Mouse (Mus musculus) macrophage (primary cell): ENCODE data around the gene Atp2a1. TPM values are rescaled to one million over a fixed set of nuclear protein-coding genes. Genes with fewer than 3 reads are reported as not detected.

ENCODE experiments used
- H3K27ac ChIP-seq: fragments of 350-480 bp; formaldehyde crosslinking; 2 replicates; pipeline ENCODE4 v1.9.0; 2021
- H3K36me3 ChIP-seq: fragments of 350-480 bp; formaldehyde crosslinking; 2 replicates; pipeline ENCODE4 v1.9.0; 2021; ENCODE audit errors: inconsistent target
- H3K4me3 ChIP-seq: fragments of 350-480 bp; formaldehyde crosslinking; 2 replicates; pipeline ENCODE4 v1.9.0; 2021; ENCODE audit errors: inconsistent target
- H3K79me2 ChIP-seq: fragments of 350-480 bp; formaldehyde crosslinking; 2 replicates; pipeline ENCODE4 v1.9.0; 2021; ENCODE audit errors: inconsistent target
- WGBS: methylation state at CpG from one replicate; pipeline ENCODE4 v1.1.7; 2026; ENCODE audit warnings: inconsistent platforms; ENCODE audit not compliant: missing documents; 5-methylcytosine and 5-hydroxymethylcytosine counted together
- polyA plus RNA-seq: library from polyadenylated mRNA; stranded (reverse); fragments of 250-400 nt; gene quantifications from 3 replicates; pipeline ENCODE4 v1.2.4, GENCODE M21; 2018; ENCODE audit warnings: inconsistent platforms

Atp2a1 gene
- polyA plus RNA-seq, 1 experiment from 2014 or later = not detected

DNA sequence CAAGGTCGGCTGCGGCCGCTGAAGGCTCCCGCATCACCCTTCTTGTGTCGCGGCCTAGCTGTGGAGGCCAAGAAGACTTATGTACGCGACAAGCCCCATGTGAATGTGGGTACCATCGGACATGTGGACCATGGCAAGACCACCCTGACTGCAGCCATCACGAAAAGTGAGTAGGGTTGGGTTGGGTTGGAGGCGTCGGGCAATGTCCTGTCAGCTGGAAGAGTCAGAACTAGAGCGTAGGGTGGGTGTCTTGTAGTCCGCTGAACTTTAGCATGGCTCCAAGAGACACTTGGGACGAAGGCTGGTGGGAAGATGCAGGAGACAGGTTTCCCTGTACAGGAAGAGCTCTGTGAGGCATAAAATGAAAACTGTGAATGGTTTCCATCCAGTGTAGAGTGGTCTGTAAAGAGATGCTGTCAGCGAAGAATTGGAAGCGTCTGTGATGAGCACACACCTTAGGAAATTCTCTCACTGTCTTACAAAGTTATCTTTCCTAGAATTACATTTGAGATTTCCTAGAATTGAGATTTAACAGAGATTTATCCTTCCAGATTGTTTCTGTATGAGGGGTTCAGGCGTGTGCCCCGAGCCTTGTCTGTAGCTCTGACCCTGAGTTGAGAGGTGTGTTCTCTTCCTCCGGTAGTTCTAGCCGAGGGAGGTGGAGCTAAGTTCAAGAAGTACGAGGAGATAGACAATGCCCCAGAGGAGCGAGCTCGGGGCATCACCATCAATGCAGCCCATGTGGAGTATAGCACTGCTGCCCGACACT, 24.9 kb upstream of the Atp2a1 start:
- Histone ChIP-seq H3K4me3 (peak overlapping the region; percentile 67), H3K79me2 (peaks cover 14% of the 10 kb centered on the region), H3K27ac (0 out of 2 replicates have a peak overlapping the region, but pooled peaks have one; percentile 17), H3K36me3 (peaks cover 12% of the 10 kb centered on the region; the same call in 1 of the 2 replicates)
- WGBS = 10% methylated on average over 13 of the region's 25 CpGs

DNA sequence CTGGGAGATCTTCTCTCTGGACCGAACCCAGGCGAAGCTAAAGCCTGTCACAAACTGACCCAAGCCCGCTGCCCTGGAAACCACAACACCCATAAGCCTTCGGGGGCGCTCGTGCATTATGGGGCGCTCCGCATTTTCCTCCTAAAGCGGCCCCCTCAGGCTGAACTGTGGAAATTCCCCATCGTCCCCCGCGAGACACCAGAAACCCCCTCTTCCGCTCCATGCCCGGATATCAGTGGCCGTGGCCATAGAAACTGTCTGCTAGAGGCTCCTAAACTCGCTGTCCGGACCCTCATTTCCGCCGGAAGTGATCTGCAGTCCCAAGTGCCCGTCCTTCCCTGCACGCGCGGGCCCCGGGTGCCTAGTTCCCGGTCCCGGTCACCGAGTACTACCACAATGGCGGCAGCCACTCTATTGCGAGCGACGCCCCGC, 24.2 kb upstream of the Atp2a1 start, which contains the start of gene Tufm:
TSS of gene Tufm (plus strand) at position 310 of the 432 bp plus-strand sequence.
- peak within 1 kb of the TSS; percentile 67 for H3K27ac ChIP-seq
- H3K36me3 ChIP-seq = 0 out of 2 replicates have a peak, but pooled peaks cover 11% of the 10 kb centered on the region
- H3K79me2 ChIP-seq = peaks cover 14% of the 10 kb centered on the region
- WGBS = 0% methylated on average over 28 of the region's 32 CpGs
- peak within 1 kb of the TSS; percentile 67 for H3K4me3 ChIP-seq

DNA sequence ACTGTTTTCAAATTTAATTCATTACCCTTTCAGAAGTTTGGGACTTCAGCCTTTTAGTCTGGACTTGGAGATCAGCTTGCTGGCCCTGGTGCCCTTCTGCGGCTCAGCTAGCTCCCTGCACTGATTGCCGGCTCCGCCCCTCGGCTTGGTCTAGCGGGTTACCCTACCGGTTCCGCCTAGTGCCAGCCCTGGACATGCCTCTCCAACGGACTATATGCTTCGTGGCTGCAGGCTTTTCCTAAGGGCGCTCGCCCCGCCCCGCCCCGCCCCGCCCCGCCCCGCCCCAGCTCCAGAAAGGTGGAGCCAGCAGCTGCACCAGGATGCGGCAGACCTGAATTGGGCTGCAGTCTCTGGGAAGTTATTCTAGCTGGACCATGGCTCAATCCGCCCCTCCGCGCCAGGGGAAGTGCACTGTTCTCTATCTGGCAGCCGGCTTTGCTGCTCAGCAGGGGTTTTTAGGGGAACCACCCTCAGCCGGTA, 19.5 kb upstream of the Atp2a1 start:
- Histone ChIP-seq H3K36me3 (no peaks in the 10 kb centered on the region), H3K79me2 (no peaks in the 10 kb centered on the region; the same call in 1 of the 2 replicates), H3K27ac (peak overlapping the region; percentile 49), H3K4me3 (peak overlapping the region; percentile 36)
- 2% methylated on average over 22 of the region's 23 CpGs for WGBS

DNA sequence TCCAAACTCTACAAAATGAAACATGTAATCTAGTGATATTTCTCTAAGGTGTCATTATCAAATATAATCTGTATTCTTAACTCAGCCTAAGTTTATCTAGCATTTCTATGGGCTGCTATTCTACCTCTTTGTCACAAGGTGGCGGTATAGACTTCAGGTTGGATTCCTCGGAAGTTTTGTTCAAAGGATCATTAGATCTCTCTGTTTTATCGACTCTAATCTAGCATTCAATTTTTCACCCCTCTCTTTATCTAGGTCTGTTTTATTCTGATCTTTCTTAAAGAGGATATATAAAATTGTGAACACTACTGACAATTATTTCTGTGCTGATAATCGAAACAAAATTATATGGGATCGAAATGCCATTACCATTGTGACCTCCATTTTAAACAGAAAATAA, 18.8 kb upstream of the Atp2a1 start:
- Histone ChIP-seq H3K79me2 (no peaks in the 10 kb centered on the region), H3K36me3 (no peaks in the 10 kb centered on the region), H3K27ac (peak overlapping the region; percentile 49), H3K4me3 (peak overlapping the region; percentile 36)
- WGBS = 22% methylated on average over 5 of the region's 5 CpGs

DNA sequence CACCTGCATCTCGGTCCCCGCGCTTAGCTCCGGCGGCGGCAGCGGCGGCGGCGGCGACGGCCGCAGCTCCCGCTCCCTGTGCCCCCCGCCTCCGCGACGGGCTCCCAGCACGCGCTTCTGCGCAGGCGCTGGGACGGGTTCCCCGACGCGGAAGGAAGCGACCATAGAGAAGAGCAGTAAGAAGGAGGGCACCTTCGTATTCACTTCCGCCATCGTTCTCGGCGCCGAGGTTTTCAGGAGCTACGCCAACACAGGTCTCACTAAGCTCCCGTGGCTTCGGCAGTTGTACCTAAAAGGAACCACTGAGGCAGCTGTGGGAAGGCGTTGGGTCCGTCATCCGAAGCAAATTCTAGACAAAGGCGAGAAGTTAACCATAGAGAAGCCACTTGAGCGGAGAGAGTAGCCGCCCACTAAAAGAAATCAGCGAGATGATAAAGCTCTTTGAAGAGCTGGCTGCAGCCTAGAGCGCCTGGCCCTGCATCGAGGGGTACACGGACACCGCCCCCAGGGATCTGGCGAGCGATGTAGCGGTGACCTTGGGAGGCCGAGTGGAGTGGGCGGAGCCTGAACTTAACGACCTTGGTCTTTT, 12.2 kb upstream of the Atp2a1 start, which contains the start of gene Sh2b1:
TSS of gene Sh2b1 (minus strand) at position 432 of the 589 bp plus-strand sequence.
- Histone ChIP-seq H3K27ac (peak within 1 kb of the TSS; percentile 83), H3K36me3 (peaks cover 11% of the 10 kb centered on the region; the same call in 1 of the 2 replicates), H3K4me3 (peak within 1 kb of the TSS; percentile 69), H3K79me2 (peaks cover 4% of the 10 kb centered on the region; the same call in 1 of the 2 replicates)
- under 1% methylated on average over 53 of the region's 53 CpGs for WGBS

DNA sequence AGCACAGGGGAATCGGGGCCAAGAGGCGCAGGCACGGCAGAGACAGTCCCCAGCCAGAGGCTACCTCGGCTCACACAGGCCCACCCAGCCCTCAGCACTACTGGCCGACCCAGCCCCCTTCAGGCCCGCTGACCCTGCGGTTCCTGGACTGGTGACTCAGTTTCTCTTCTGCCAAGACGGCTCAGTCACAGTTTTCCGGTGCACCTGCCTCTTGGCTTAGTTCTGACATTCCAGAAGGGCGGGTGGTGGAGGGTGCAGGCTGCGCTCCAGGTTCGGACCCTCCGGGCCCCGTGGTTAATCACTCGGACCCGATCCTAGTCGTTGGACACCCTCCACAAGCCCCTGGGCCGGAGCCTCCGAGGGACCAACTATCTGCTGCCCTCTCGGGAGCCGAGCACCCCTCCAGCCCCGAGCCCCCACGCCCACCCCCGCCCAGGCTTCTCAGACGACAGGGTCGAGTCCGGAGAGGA, 11.6 kb upstream of the Atp2a1 start:
- Histone ChIP-seq H3K36me3 (peaks cover 12% of the 10 kb centered on the region), H3K79me2 (peaks cover 4% of the 10 kb centered on the region; the same call in 1 of the 2 replicates), H3K4me3 (peak overlapping the region; percentile 69), H3K27ac (0 out of 2 replicates have a peak overlapping the region, but pooled peaks have one; percentile 25)
- WGBS = 2% methylated on average over 14 of the region's 27 CpGs

DNA sequence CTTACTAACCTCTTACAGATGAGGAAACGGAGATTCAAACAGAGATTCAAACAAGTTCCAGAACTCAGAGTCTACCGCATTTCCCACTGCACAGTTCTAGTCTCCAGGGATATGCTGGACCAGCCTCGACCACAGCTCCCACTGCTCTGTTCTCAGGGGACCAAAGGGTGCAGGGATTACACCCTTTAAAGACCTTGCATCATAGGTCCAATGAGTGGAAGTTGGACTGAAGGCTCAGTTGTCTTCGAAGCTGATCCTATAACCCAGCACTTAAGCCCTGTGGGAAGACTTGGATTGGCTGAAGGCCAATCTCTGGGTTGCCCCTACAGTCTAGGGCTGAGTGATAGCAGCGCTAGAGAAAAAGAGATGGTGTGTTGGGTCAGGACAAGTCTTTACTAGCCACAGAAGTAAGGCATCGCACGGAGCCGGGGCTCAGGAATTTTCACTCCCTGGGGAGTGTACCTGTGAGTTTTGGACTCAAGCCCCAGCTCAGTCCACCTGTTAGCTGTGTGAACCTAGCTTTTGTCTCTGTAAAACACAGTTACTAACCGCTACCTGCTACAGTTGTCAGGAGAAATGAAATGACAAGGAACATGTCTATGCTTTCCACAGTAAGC, 10.7 kb upstream of the Atp2a1 start:
- Histone ChIP-seq H3K79me2 (peaks cover 4% of the 10 kb centered on the region; the same call in 1 of the 2 replicates), H3K27ac (no peak overlapping the region), H3K4me3 (peak overlapping the region; percentile 69; the same call in 1 of the 2 replicates), H3K36me3 (peaks cover 21% of the 10 kb centered on the region)
- WGBS = 72% methylated on average over 9 of the region's 9 CpGs

DNA sequence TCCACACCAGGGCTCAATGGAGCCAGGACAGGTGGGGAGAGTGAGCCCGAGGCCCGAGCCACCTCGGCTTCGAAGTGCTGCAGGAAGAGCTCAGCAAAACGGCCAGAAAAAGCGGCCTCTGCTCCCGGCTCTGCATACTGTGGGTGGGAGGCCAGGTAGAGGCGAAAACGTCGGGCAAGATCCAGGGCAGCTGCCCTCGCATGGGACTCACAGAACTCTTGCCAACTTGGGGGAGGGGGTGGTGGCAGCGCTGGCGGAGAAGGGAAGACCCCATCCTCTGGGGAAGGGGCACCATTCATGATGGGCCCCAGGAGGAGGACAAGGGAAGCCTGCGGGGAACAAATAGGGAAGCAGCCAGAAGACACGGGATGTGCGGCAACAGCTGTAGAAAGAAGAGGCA, 9.8 kb upstream of the Atp2a1 start:
- peaks cover 4% of the 10 kb centered on the region; the same call in 1 of the 2 replicates for H3K79me2 ChIP-seq
- H3K4me3 ChIP-seq = no peak overlapping the region
- 30% methylated on average over 16 of the region's 16 CpGs for WGBS
- no peak overlapping the region for H3K27ac ChIP-seq
- H3K36me3 ChIP-seq = peaks cover 30% of the 10 kb centered on the region

DNA sequence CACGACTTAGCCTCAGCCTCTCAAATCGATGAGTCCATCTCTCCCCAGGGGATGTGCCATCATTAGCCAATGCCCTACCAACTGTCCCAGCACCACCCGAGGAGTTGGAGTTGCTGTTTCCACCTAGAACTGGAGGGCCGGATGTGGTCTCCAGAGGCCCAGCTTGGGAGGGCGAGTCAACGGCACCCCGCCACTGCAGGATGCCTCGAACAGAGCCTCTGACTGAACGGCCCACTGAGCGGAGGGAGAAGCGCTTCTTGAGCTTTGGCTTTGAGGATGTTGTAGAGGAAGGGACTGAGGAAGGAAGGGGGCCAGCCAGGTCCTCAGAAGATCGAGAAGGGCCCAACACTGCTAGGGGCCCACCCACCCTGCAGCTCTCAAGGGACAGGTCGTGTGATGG, 9.4 kb upstream of the Atp2a1 start:
- Histone ChIP-seq H3K79me2 (peaks cover 4% of the 10 kb centered on the region; the same call in 1 of the 2 replicates), H3K36me3 (peaks cover 34% of the 10 kb centered on the region), H3K27ac (no peak overlapping the region), H3K4me3 (no peak overlapping the region)
- WGBS = 20% methylated on average over 13 of the region's 13 CpGs

DNA sequence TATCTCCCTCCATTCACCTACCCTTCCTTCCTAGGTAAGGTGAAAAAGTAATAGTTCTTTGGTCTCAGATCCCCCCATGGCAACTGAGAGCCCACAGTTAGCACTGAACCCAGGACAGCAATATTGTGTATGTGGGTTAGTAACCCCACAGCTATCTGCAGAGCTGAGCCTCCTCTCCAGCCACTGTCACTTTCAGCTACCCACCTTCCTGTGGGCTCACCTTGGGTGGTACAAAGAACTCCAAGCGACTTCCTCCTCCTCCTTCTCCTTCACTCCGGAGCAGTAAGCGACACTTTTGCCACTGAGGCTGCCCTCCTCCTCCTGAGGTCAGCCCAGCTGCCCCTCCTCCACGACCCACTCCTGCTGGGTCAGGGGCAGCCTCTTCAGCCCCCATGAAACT, 8.9 kb upstream of the Atp2a1 start:
- H3K4me3 ChIP-seq = no peak overlapping the region
- no peak overlapping the region for H3K27ac ChIP-seq
- 22% methylated on average over 1 of the region's 4 CpGs for WGBS
- peaks cover 38% of the 10 kb centered on the region for H3K36me3 ChIP-seq
- peaks cover 4% of the 10 kb centered on the region; the same call in 1 of the 2 replicates for H3K79me2 ChIP-seq

DNA sequence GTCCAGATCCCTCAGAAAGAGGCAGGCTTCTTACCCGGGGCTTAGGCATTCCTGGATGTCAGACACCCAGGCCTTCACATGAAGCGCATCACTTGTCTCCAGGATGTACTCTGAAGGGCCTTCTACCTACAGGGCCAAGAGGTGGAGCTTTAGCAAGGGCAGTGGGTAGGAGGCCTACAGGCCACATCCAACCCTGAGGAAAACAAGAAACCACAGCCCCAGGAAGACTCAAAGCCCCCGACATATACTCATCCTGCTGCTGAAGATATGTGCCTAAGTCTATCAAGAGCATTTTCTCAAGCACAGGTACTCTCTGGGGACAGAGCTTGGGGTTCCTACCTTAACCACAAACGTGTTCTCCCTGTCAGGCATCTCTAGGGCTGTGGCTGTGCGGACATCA, 8.5 kb upstream of the Atp2a1 start:
- H3K4me3 ChIP-seq = no peak overlapping the region
- WGBS = 79% methylated on average over 5 of the region's 5 CpGs
- H3K36me3 ChIP-seq = peaks cover 41% of the 10 kb centered on the region
- peaks cover 4% of the 10 kb centered on the region; the same call in 1 of the 2 replicates for H3K79me2 ChIP-seq
- no peak overlapping the region for H3K27ac ChIP-seq

DNA sequence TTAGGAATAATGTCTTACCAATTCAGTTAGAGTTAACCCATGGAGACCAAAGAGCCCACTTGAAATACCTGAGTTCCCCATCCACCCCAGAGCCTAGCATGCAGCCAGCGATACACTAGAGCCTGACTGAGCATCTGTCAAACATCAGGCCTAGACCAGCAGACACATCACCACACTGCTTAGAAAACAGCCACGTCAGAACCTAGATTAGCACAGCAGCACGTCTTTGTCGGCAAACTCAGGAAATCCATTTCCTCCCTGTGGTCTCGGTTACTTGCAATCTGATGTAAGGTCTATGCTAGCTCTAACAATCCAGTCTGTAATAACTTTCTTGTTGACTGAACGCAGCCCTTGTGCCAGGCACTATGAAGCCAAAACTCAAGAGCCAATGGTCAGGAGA, 7.2 kb upstream of the Atp2a1 start:
- Histone ChIP-seq H3K79me2 (peaks cover 4% of the 10 kb centered on the region; the same call in 1 of the 2 replicates), H3K27ac (peak overlapping the region; percentile 35), H3K36me3 (peaks cover 41% of the 10 kb centered on the region), H3K4me3 (no peak overlapping the region)
- 6% methylated on average over 6 of the region's 6 CpGs for WGBS

DNA sequence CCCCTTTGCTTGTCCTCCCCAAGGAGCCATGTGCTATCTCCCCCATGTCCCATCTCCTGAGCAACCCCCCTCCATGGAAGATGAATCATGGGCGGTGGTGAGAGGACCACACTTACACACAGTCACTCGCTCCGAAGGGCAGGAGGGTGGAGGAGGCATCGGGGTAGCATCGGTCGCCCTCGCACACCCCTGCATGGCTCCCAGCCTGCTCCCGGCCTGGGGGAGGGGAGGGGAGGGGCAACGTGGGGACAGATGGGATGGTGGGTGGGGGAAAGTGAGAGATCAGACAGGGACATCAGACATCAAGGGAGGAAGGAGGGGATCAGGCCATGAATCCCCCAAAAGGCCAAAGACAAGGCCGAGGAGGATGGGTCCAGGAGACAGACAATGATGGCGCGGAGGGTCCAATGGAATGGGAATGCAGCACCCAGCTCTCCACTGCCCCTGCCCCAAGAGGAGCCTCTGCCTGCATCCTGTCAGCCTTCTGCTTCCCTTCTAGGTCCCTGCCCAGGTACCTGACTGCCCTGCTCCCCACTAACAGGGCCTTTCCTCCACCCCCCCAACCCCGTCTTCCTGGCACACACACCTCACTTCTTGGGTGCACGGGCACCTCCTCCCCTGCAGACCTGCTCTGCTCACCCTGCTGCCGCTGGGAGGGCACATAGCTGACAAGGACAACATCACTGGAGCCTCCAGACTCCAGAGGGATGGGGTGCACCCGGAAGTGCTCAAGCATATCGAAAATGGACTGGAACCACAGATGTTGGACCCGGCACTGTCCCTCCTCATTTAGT, 5.1 kb upstream of the Atp2a1 start:
- H3K36me3 ChIP-seq = peaks cover 41% of the 10 kb centered on the region
- no peak overlapping the region for H3K27ac ChIP-seq
- no peak overlapping the region for H3K4me3 ChIP-seq
- H3K79me2 ChIP-seq = no peaks in the 10 kb centered on the region
- 90% methylated on average over 14 of the region's 18 CpGs for WGBS
